Mouse (Mus musculus) layer of hippocampus, postnatal 25 days (tissue): Measurements from ENCODE around the gene Tesk2. TPM values are rescaled to one million over a fixed set of nuclear protein-coding genes. Genes with fewer than 3 reads are reported as not detected.
"Not testable (repeated sequence)": the region's sequence is repeated elsewhere in the genome, so short reads cannot be mapped to it uniquely, and the experiment has no call there.

Experiments
- DNase-seq, 2 experiments: peaks; one replicate each; pipeline ENCODE4 v3.0.0; 2022; ENCODE audit warnings: mixed read lengths in 2 of 2, low spot score in 1 of 2; ENCODE audit errors: extremely low spot score in 1 of 2
- total RNA-seq, 2 experiments: library from RNA; stranded (reverse); gene quantifications; 2 replicates each; pipeline ENCODE4 v1.2.3; 2021

Gene Tesk2
- total RNA-seq, 2 experiments from 2014 or later, result 4.5 TPM

- not testable (repeated sequence) for DNase-seq
Observed at GRCm38 (mm10) chr4:116840096-116840495, 119.3 kb downstream of the Tesk2 start.

- DNase-seq, result no peak
Observed at GRCm38 (mm10) chr4:116840841-116841240, 120.1 kb downstream of the Tesk2 start.

GRCm38 (mm10) chr4:116844324-116844723 is 123.6 kb downstream of the Tesk2 start:
- DNase-seq, result no peak

GRCm38 (mm10) chr4:116849901-116850300 is 129.2 kb downstream of the Tesk2 start:
- no peak for DNase-seq

- DNase-seq, result no peak
Observed at GRCm38 (mm10) chr4:116854286-116854685, 133.5 kb downstream of the Tesk2 start.

Other genes with a start within 250 kb of the Tesk2 start
- 10 to 100 TPM; 17.9 to 20.3 TPM for gene Ipp, start 213.4 kb upstream of the Tesk2 start, total RNA-seq
- gene Tmem69, start 165.0 kb upstream of the Tesk2 start, total RNA-seq, result 10 to 100 TPM; 11.8 to 13.0 TPM
- 10 to 100 TPM; 35.8 to 40.7 TPM for gene Gpbp1l1, start 163.3 kb upstream of the Tesk2 start, total RNA-seq
- 1 to 10 TPM; 4.1 to 6.2 TPM for gene Ccdc17, start 124.3 kb upstream of the Tesk2 start, total RNA-seq
- gene Nasp, start 93.0 kb upstream of the Tesk2 start, total RNA-seq, result 10 to 100 TPM; 26.7 to 39.4 TPM
- 100 to 1,000 TPM; 392 to 438 TPM for gene Akr1a1, start 69.3 kb upstream of the Tesk2 start, total RNA-seq
- 100 to 1,000 TPM; 162 to 182 TPM for gene Prdx1, start 35.4 kb upstream of the Tesk2 start, total RNA-seq
- gene Mmachc, start 12.5 kb upstream of the Tesk2 start, total RNA-seq, result 10 to 100 TPM; 18.0 to 18.3 TPM
- gene Ccdc163, start 12.4 kb upstream of the Tesk2 start, total RNA-seq, result 1 to 10 TPM; 3.0 to 4.3 TPM
- gene Toe1, start 86.7 kb downstream of the Tesk2 start, total RNA-seq, result 10 to 100 TPM; 12.0 to 13.1 TPM
- gene Mutyh, start 86.8 kb downstream of the Tesk2 start, total RNA-seq, result 1 to 10 TPM; 3.1 to 5.4 TPM
- gene Hpdl, start 100.8 kb downstream of the Tesk2 start, total RNA-seq, result 1 to 10 TPM; 4.8 to 5.0 TPM
- 10 to 100 TPM; 17.1 to 17.9 TPM for gene Zswim5, start 156.4 kb downstream of the Tesk2 start, total RNA-seq